Mouse (Mus musculus) thymus, postnatal 0 days (tissue): ENCODE results near the gene Ttc9. TPM values are rescaled to one million over a fixed set of nuclear protein-coding genes. Genes with fewer than 3 reads are reported as not detected.

Source experiments
- polyA plus RNA-seq: library from polyadenylated mRNA; unstranded; fragments of >200 nt; fragmentation: Nextera tagmentation; extraction: Ambion mirVana; gene quantifications from 2 replicates; pipeline ENCODE4 v1.2.1, GENCODE M21; 2015

The Ttc9 gene
- polyA plus RNA-seq, 1 experiment from 2014 or later: 0.44 TPM

Other genes starting within 250 kb of the Ttc9 start
- gene Adam4, start 209.3 kb upstream of the Ttc9 start, polyA plus RNA-seq: 0.35 and 0.36 TPM in 2 replicates
- gene Cox16, start 146.1 kb upstream of the Ttc9 start, polyA plus RNA-seq: 239 and 241 TPM in 2 replicates
- 27.7 and 39.4 TPM in 2 replicates for gene Gm20498, start 98.3 kb upstream of the Ttc9 start, polyA plus RNA-seq
- gene Synj2bp, start 98.3 kb upstream of the Ttc9 start, polyA plus RNA-seq: 45.8 and 56.9 TPM in 2 replicates
- 0.05 and 0.07 TPM in 2 replicates for gene Adam21, start 62.8 kb upstream of the Ttc9 start, polyA plus RNA-seq
- gene Med6, start 36.2 kb upstream of the Ttc9 start, polyA plus RNA-seq: 42.4 and 44.0 TPM in 2 replicates
- gene Map3k9, start 149.9 kb downstream of the Ttc9 start, polyA plus RNA-seq: 0.21 and 0.29 TPM in 2 replicates
- gene Pcnx, start 228.8 kb downstream of the Ttc9 start, polyA plus RNA-seq: 9.8 and 17.5 TPM in 2 replicates